Mouse (Mus musculus) spleen, adult 2 months (tissue): Measurements from ENCODE around the gene Pdgfra.

Source experiments
- CTCF ChIP-seq: fragments of 200-500 bp; IDR thresholded peaks from 2 replicates; pipeline ENCODE4 v1.5.1; 2011; ENCODE audit warnings: mild to moderate bottlenecking, inconsistent platforms; ENCODE audit not compliant: insufficient read depth, insufficient read length, insufficient replicate concordance; ENCODE audit errors: extremely low read depth
- POLR2A ChIP-seq: fragments of 200-500 bp; IDR thresholded peaks from 2 replicates; pipeline ENCODE4 v1.6.1; 2011; ENCODE audit warnings: low read depth, low read length, inconsistent platforms

DNA sequence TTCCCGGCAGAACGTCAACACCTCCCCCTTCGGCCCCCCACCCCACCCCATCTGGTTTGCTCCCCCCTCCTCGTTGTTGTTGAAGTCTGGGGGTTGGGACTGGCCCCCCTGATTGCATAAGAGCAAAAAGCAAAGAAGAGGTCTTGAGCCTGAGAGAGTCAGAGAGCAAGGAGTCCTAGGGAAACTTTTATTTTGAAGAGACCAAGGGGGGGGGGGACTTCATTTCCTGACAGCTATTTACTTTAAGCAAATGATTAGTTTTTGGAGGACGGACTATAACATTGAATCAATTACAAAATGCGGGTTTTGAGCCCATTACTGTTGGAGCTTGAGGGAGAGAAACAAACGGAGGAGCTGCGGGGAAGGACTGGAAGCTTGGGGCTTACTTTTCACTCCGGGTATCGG lies at the start of gene Pdgfra:
- TF ChIP-seq CTCF (no peak), POLR2A (no peak)
